Mouse (Mus musculus) myocyte (in vitro differentiated cells): Measurements from ENCODE around the gene Rhbdd1. TPM values are rescaled to one million over a fixed set of nuclear protein-coding genes. Genes with fewer than 3 reads are reported as not detected.

Experiments used
- H3K27me3 ChIP-seq: one replicate; pipeline ENCODE4 v1.6.1; 2011; ENCODE audit not compliant: control insufficient read depth, insufficient read depth, insufficient read length
- H3K36me3 ChIP-seq: one replicate; pipeline ENCODE4 v1.6.1; 2011; ENCODE audit not compliant: control insufficient read depth, insufficient read depth
- H3K4me2 ChIP-seq: one replicate; pipeline ENCODE4 v1.6.1; 2011; ENCODE audit warnings: low read depth, control low read depth
- H3K4me3 ChIP-seq: one replicate; pipeline ENCODE4 v1.5.1; 2011; ENCODE audit warnings: mild to moderate bottlenecking, control low read depth, moderate library complexity
- H3K79me2 ChIP-seq: one replicate; pipeline ENCODE4 v1.6.1; 2011; ENCODE audit not compliant: control insufficient read depth, insufficient read depth
- H3ac ChIP-seq: one replicate; pipeline ENCODE4 v1.6.1; 2011; ENCODE audit not compliant: control insufficient read depth, insufficient read length
- CEBPB ChIP-seq: IDR thresholded peaks from 2 replicates; pipeline ENCODE4 v1.6.1; 2011; ENCODE audit warnings: mild to moderate bottlenecking, moderate library complexity; ENCODE audit not compliant: poor library complexity, insufficient read depth, severe bottlenecking
- E2F4 ChIP-seq: IDR thresholded peaks from one replicate; pipeline ENCODE4 v1.6.1; 2011; ENCODE audit warnings: mild to moderate bottlenecking, control low read depth, moderate library complexity; ENCODE audit not compliant: insufficient read depth
- MAX ChIP-seq: IDR thresholded peaks from one replicate; pipeline ENCODE4 v1.6.1; 2011; ENCODE audit warnings: low read depth, mild to moderate bottlenecking, control low read depth
- MYOD1 ChIP-seq, 3 experiments: IDR thresholded peaks; one replicate each; pipeline ENCODE4 v1.6.1; 2011; ENCODE audit warnings: control low read depth in 2 of 3, low read depth in 2 of 3, mild to moderate bottlenecking in 2 of 3, moderate library complexity in 1 of 3; ENCODE audit not compliant: insufficient read length in 2 of 3, control insufficient read depth in 1 of 3
- MYOG ChIP-seq, 3 experiments: IDR thresholded peaks; one replicate each; pipeline ENCODE4 v1.6.1; 2011; ENCODE audit warnings: control low read depth in 2 of 3, low read depth in 2 of 3, mild to moderate bottlenecking in 2 of 3; ENCODE audit not compliant: insufficient read length in 2 of 3, control insufficient read depth in 1 of 3, insufficient read depth in 1 of 3
- POLR2A ChIP-seq: IDR thresholded peaks from one replicate; pipeline ENCODE4 v1.6.1; 2011; ENCODE audit warnings: low read depth, mild to moderate bottlenecking, control low read depth, moderate library complexity; ENCODE audit not compliant: insufficient read length
- POLR2AphosphoS2 ChIP-seq: IDR thresholded peaks from one replicate; pipeline ENCODE4 v1.6.1; 2011; ENCODE audit warnings: low read depth, control low read depth; ENCODE audit not compliant: insufficient read length
- REST ChIP-seq: IDR thresholded peaks from one replicate; pipeline ENCODE4 v1.6.1; 2011; ENCODE audit warnings: mild to moderate bottlenecking, control low read depth, moderate library complexity; ENCODE audit not compliant: insufficient read depth, insufficient read length
- SRF ChIP-seq: IDR thresholded peaks from one replicate; pipeline ENCODE4 v1.6.1; 2011; ENCODE audit warnings: low read depth; ENCODE audit not compliant: control insufficient read depth, insufficient read length
- TCF12 ChIP-seq: IDR thresholded peaks from one replicate; pipeline ENCODE4 v1.6.1; 2011; ENCODE audit warnings: mild to moderate bottlenecking, control low read depth; ENCODE audit not compliant: poor library complexity, insufficient read depth, severe bottlenecking
- TCF3 ChIP-seq: IDR thresholded peaks from one replicate; pipeline ENCODE4 v1.6.1; 2011; ENCODE audit warnings: low read depth, control low read depth; ENCODE audit not compliant: insufficient read length
- USF1 ChIP-seq: IDR thresholded peaks from one replicate; pipeline ENCODE4 v1.6.1; 2011; ENCODE audit warnings: low read depth, mild to moderate bottlenecking, control low read depth, moderate library complexity
- polyA plus RNA-seq: library from polyadenylated mRNA; unstranded; fragments of >200 nt; fragmentation: generic; extraction: Trizol; gene quantifications from one replicate; pipeline ENCODE4 v1.2.1, GENCODE M21; 2012; ENCODE audit warnings: missing spikeins

The Rhbdd1 gene
- polyA plus RNA-seq, 1 experiment = 43.3 TPM

- Histone ChIP-seq H3ac (no peak overlapping the region), H3K79me2 (no peaks in the 10 kb centered on the region), H3K27me3 (no peaks in the 10 kb centered on the region), H3K36me3 (no peaks in the 10 kb centered on the region), H3K4me3 (no peak overlapping the region), H3K4me2 (no peak overlapping the region)
- no peak for TF ChIP-seq SRF
- TF ChIP-seq TCF12 = no peak
- no peak for TF ChIP-seq MYOD1 (IDR thresholded peaks at IDR 0.05; ENCODE audit: control insufficient read depth in 1 of 3, insufficient read length in 2 of 3, low read depth in 2 of 3)
- no peak for TF ChIP-seq MYOG (IDR thresholded peaks at IDR 0.05; ENCODE audit: control insufficient read depth in 1 of 3, insufficient read depth in 1 of 3, insufficient read length in 2 of 3, low read depth in 2 of 3)
- no peak for TF ChIP-seq REST
Measured at GRCm38 (mm10) chr1:82427729-82428128, 111.5 kb downstream of the Rhbdd1 start.

- no peaks in the 10 kb centered on the region for H3K27me3 ChIP-seq
- TF ChIP-seq USF1 (no peak), CEBPB (0 out of 2 replicates have a peak, but pooled peaks have one; percentile 24)
- no peak overlapping the region for H3K4me3 ChIP-seq
- no peaks in the 10 kb centered on the region for H3K36me3 ChIP-seq
- H3K4me2 ChIP-seq = peak overlapping the region; percentile 20
- no peak overlapping the region for H3ac ChIP-seq
- no peaks in the 10 kb centered on the region for H3K79me2 ChIP-seq
Measured at GRCm38 (mm10) chr1:82429061-82429460, 112.8 kb downstream of the Rhbdd1 start.

GRCm38 (mm10) chr1:82432919-82433648, 116.8 kb downstream of the Rhbdd1 start:
- H3ac ChIP-seq = no peak overlapping the region
- H3K4me3 ChIP-seq = no peak overlapping the region
- H3K79me2 ChIP-seq = no peaks in the 10 kb centered on the region
- H3K36me3 ChIP-seq = no peaks in the 10 kb centered on the region
- no peak for TF ChIP-seq E2F4
- no peak for TF ChIP-seq TCF3
- no peak for TF ChIP-seq CEBPB
- no peak for TF ChIP-seq USF1
- no peak for TF ChIP-seq MYOG (IDR thresholded peaks at IDR 0.05; ENCODE audit: control insufficient read depth in 1 of 3, insufficient read depth in 1 of 3, insufficient read length in 2 of 3, low read depth in 2 of 3)
- no peak for TF ChIP-seq TCF12
- no peak for TF ChIP-seq MYOD1 (IDR thresholded peaks at IDR 0.05; ENCODE audit: control insufficient read depth in 1 of 3, insufficient read length in 2 of 3, low read depth in 2 of 3)
- no peak for TF ChIP-seq POLR2AphosphoS2
- no peak for TF ChIP-seq MAX
- TF ChIP-seq SRF = no peak
- no peak for TF ChIP-seq REST
- TF ChIP-seq POLR2A = no peak
- no peak overlapping the region for H3K4me2 ChIP-seq
- no peaks in the 10 kb centered on the region for H3K27me3 ChIP-seq

- Histone ChIP-seq H3K79me2 (no peaks in the 10 kb centered on the region), H3K4me3 (no peak overlapping the region), H3K27me3 (no peaks in the 10 kb centered on the region), H3K4me2 (no peak overlapping the region), H3ac (no peak overlapping the region), H3K36me3 (peaks cover 3% of the 10 kb centered on the region)
- TF ChIP-seq SRF (no peak), POLR2A (no peak), MAX (no peak), POLR2AphosphoS2 (no peak), MYOG (IDR thresholded peaks at IDR 0.05; ENCODE audit: control insufficient read depth in 1 of 3, insufficient read depth in 1 of 3, insufficient read length in 2 of 3, low read depth in 2 of 3) (no peak), USF1 (no peak), TCF3 (no peak), MYOD1 (IDR thresholded peaks at IDR 0.05; ENCODE audit: control insufficient read depth in 1 of 3, insufficient read length in 2 of 3, low read depth in 2 of 3) (no peak), REST (no peak), TCF12 (no peak), E2F4 (no peak), CEBPB (no peak)
Measured at GRCm38 (mm10) chr1:82433649-82434005, 117.4 kb downstream of the Rhbdd1 start.

- Histone ChIP-seq H3K36me3 (peaks cover 5% of the 10 kb centered on the region), H3K4me2 (no peak overlapping the region), H3ac (no peak overlapping the region), H3K79me2 (no peaks in the 10 kb centered on the region), H3K4me3 (no peak overlapping the region), H3K27me3 (no peaks in the 10 kb centered on the region)
- TF ChIP-seq POLR2A (no peak), SRF (no peak), E2F4 (no peak), REST (no peak), MYOG (IDR thresholded peaks at IDR 0.05; ENCODE audit: control insufficient read depth in 1 of 3, insufficient read depth in 1 of 3, insufficient read length in 2 of 3, low read depth in 2 of 3) (no peak), MAX (no peak), CEBPB (no peak), USF1 (no peak)
Measured at GRCm38 (mm10) chr1:82437273-82437672, 121.0 kb downstream of the Rhbdd1 start.
